Comparison of ENCODE assay signal across 11 mouse cellular contexts in genomic region chr8:58805190-58805589, GRCm38 (mm10).
A peak's percentile ranks its signal among the peaks of the same experiment; 100 is the strongest.
DNase-seq lines count a peak whose midpoint lies in the region; ATAC-seq and TF ChIP-seq lines count a peak whose summit lies in the region.
"Had no signal": no experiment of that assay in that cellular context is flagged by ENCODE, and none has a peak within 500 bp of the region (broad histone marks: within the 10 kb centered on the region; RNA-seq: fewer than 3 reads in every experiment).

No protein-coding gene starts in this region.

- no peaks in the 10 kb centered on the region for H3K4me1 ChIP-seq in midbrain, postnatal 0 days (ENCODE audit: insufficient read depth, low read length)
- H3K4me1 ChIP-seq in midbrain, embryonic 11.5 days (ENCODE audit: control insufficient read depth, insufficient read depth, low read length), result no peaks in the 10 kb centered on the region
- H3K4me1 ChIP-seq: embryonic facial prominence, embryonic 15.5 days had no signal

- H3K27me3 ChIP-seq in midbrain, postnatal 0 days (ENCODE audit: insufficient read depth, low read length), result no peaks in the 10 kb centered on the region
- H3K27me3 ChIP-seq in midbrain, embryonic 11.5 days (ENCODE audit: control insufficient read depth, insufficient read depth, low read length), result no peaks in the 10 kb centered on the region
- H3K27me3 ChIP-seq: embryonic facial prominence, embryonic 15.5 days had no signal

- H3K27ac ChIP-seq in midbrain, postnatal 0 days (ENCODE audit: low read depth, low read length), result no peak overlapping the region
- no peak overlapping the region for H3K27ac ChIP-seq in midbrain, embryonic 11.5 days (ENCODE audit: low read depth, low read length)
- H3K27ac ChIP-seq: embryonic facial prominence, embryonic 15.5 days had no signal

- TF ChIP-seq CTCF in midbrain, postnatal 0 days (IDR thresholded peaks at IDR 0.05), result no peak

- peak; percentile 77; the same call in 1 of the 2 replicates for ATAC-seq in midbrain, postnatal 0 days (ENCODE audit: low FRiP score)
- ATAC-seq in midbrain, embryonic 11.5 days (ENCODE audit: low FRiP score), result no peak
- ATAC-seq in megakaryocyte-erythroid progenitor cell, adult 5-6 weeks (replicated peaks; ENCODE audit: low FRiP score, low TSS enrichment, poor library complexity, severe bottlenecking), result no peak

- peak; percentile 71 to 81 for DNase-seq in cerebellum, postnatal 10 days
- DNase-seq in cerebellum, adult 11-12 months, result no peak
- peak; percentile 1 to 6 for DNase-seq in heart, postnatal 10 days
- no peak for DNase-seq in heart, postnatal 14 days
- DNase-seq in midbrain, postnatal 0 days (ENCODE audit: low spot score), result peak; percentile 78
- no peak for DNase-seq in midbrain, embryonic 11.5 days (ENCODE audit: low spot score, missing footprints)
- DNase-seq in layer of hippocampus, postnatal 14 days (ENCODE audit: low spot score in 2 of 2), result peak; percentile 13 to 29
- DNase-seq: heart, postnatal 36 days; kidney, adult 8-10 months had no signal

- intact Hi-C loops in heart, postnatal 10 days (cut with DNase I), result no loop called here
- intact Hi-C loops in heart, postnatal 14 days (cut with DNase I), result no loop called here

- H3K9ac ChIP-seq in midbrain, postnatal 0 days (replicated peaks; ENCODE audit: low read length, poor library complexity, severe bottlenecking), result no peak overlapping the region
- no peak overlapping the region for H3K9ac ChIP-seq in midbrain, embryonic 11.5 days (ENCODE audit: low read length)
- H3K9ac ChIP-seq: embryonic facial prominence, embryonic 15.5 days had no signal

- no peaks in the 10 kb centered on the region for H3K9me3 ChIP-seq in midbrain, postnatal 0 days (ENCODE audit: low read length)
- H3K9me3 ChIP-seq in midbrain, embryonic 11.5 days (ENCODE audit: control insufficient read depth, low read length), result no peaks in the 10 kb centered on the region
- H3K9me3 ChIP-seq: embryonic facial prominence, embryonic 15.5 days had no signal

- H3K4me2 ChIP-seq in midbrain, postnatal 0 days (ENCODE audit: low read depth, low read length, poor library complexity, severe bottlenecking), result no peak overlapping the region
- H3K4me2 ChIP-seq in midbrain, embryonic 11.5 days, result no peak overlapping the region
- H3K4me2 ChIP-seq: embryonic facial prominence, embryonic 15.5 days had no signal

- H3K36me3 ChIP-seq in midbrain, postnatal 0 days (ENCODE audit: insufficient read depth, low read length), result no peaks in the 10 kb centered on the region
- no peaks in the 10 kb centered on the region for H3K36me3 ChIP-seq in midbrain, embryonic 11.5 days (ENCODE audit: control insufficient read depth, insufficient read depth, low read length)
- H3K36me3 ChIP-seq: embryonic facial prominence, embryonic 15.5 days had no signal

- no peak overlapping the region for H3K4me3 ChIP-seq in midbrain, postnatal 0 days (ENCODE audit: low read depth, low read length)
- H3K4me3 ChIP-seq in midbrain, embryonic 11.5 days (ENCODE audit: low read depth, low read length), result no peak overlapping the region
- H3K4me3 ChIP-seq: embryonic facial prominence, embryonic 15.5 days had no signal

Comparison
In these comparisons a context has a peak if more than half of its experiments do, and no peak if none do; other contexts are left out.
1. DNase-seq: peak in cerebellum, postnatal 10 days (2 of 2), heart, postnatal 10 days (2 of 2), midbrain, postnatal 0 days (single experiment) and layer of hippocampus, postnatal 14 days (2 of 2); none in cerebellum, adult 11-12 months (single experiment), heart, postnatal 14 days (0 of 2) and midbrain, embryonic 11.5 days (single experiment).